Mouse (Mus musculus) liver, adult 2 months (tissue): ENCODE data around the gene Mesp2.

Source experiments
- CTCF ChIP-seq: fragments of 200-500 bp; IDR thresholded peaks from 2 replicates; pipeline ENCODE4 v1.5.1; 2011; ENCODE audit warnings: low read depth, low read length, control low read depth
- POLR2A ChIP-seq: fragments of 200-500 bp; IDR thresholded peaks from 2 replicates; pipeline ENCODE4 v1.6.1; 2011; ENCODE audit warnings: low read length, control low read depth; ENCODE audit not compliant: insufficient read depth; ENCODE audit errors: extremely low read depth

- TF ChIP-seq POLR2A (no peak), CTCF (peak; percentile 66)
Observed at GRCm38 (mm10) chr7:79786295-79786694, 24.2 kb upstream of the Mesp2 start.
